Mouse (Mus musculus) lung, embryonic 15.5 days (tissue): ENCODE data around the gene Pccb. TPM values are rescaled to one million over a fixed set of nuclear protein-coding genes. Genes with fewer than 3 reads are reported as not detected.

ENCODE experiments used
- ATAC-seq: fragments of 200-750 bp; cut with Nextera tagmentation; 2 replicates; pipeline ENCODE4 v1.8.0; 2017; ENCODE audit warnings: moderate number of reproducible peaks, borderline replicate concordance; ENCODE audit not compliant: low FRiP score, low TSS enrichment; ENCODE audit errors: extremely low read depth
- H3K27ac ChIP-seq: fragments of 300-500 bp; sonication (generic); 2 replicates; pipeline ENCODE4 v1.5.1; 2015; ENCODE audit warnings: moderate library complexity, mild to moderate bottlenecking, inconsistent platforms
- H3K27me3 ChIP-seq: fragments of 300-500 bp; sonication (generic); 2 replicates; pipeline ENCODE4 v1.6.1; 2015; ENCODE audit warnings: inconsistent platforms
- H3K36me3 ChIP-seq: fragments of 300-500 bp; sonication (generic); 2 replicates; pipeline ENCODE4 v1.6.1; 2015; ENCODE audit warnings: inconsistent platforms
- H3K4me1 ChIP-seq: fragments of 300-500 bp; sonication (generic); 2 replicates; pipeline ENCODE4 v1.6.1; 2015; ENCODE audit warnings: inconsistent platforms
- H3K4me2 ChIP-seq: fragments of 300-500 bp; sonication (generic); 2 replicates; pipeline ENCODE4 v1.6.1; 2015; ENCODE audit warnings: inconsistent platforms, mild to moderate bottlenecking, moderate library complexity
- H3K4me3 ChIP-seq: fragments of 300-500 bp; sonication (generic); 2 replicates; pipeline ENCODE4 v1.5.1; 2015; ENCODE audit warnings: mild to moderate bottlenecking, inconsistent platforms
- H3K9ac ChIP-seq: fragments of 300-500 bp; sonication (generic); 2 replicates; pipeline ENCODE4 v1.6.1; 2015; ENCODE audit warnings: inconsistent platforms
- H3K9me3 ChIP-seq: fragments of 300-500 bp; sonication (generic); 2 replicates; pipeline ENCODE4 v1.6.1; 2016; ENCODE audit warnings: inconsistent platforms
- WGBS: fragments of 180-500 bp; shearing (Covaris S2); methylation state at CpG from one replicate; pipeline ENCODE4 v1.1.7; 2015; 5-methylcytosine and 5-hydroxymethylcytosine counted together
- polyA plus RNA-seq: library from polyadenylated mRNA; unstranded; fragments of >200 nt; fragmentation: Nextera tagmentation; extraction: Ambion mirVana; gene quantifications from 2 replicates; pipeline ENCODE4 v1.2.1, GENCODE M21; 2015

Pccb gene
- polyA plus RNA-seq, 1 experiment from 2014 or later, result 22.7 TPM

DNA sequence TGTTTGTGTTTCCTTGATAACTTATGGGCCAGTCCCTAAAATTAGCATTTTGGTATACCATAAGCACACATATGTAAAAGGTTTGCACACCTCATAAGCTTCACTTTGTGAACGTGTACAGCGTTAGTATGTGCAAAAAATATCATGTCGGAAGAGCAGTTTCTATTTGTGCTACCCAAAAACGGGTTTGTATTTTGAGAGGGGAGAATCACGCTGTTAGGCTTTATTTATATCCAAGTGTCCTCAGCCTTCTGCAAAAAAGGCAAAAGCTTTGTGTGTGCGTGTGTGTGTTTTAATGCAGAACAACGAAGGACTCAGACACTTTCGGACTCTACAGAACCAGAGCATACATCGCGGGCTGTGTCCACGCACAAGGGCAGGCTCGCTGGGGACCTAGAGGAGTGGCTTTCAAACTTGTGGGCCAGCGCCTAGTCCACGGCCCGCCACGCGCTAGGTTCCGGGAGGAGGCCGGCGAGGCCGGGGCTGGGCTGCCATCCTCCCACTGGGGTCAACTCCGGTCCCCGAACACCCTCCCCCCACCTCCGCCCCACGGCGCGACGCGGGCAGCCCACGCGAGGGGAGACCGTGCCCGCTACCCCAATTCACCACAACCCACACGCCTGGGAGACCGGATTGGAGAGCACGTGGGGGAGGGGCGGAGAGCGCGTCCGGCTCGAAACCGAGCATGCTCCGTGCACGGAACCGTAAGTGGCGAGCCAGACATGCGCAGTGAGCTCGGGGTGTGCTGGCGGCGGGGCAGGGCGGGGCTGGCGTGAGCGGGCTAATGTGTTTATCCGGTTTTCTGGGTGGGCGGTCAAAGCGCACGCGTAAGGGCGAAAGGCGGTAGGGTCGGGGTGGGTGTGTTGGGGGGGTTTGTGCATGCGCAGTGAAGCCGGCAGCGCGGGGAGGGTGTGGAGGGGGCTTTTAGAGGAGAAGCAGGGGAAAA lies 38.6 kb upstream of the Pccb start:
- Histone ChIP-seq H3K27ac (peak overlapping the region; percentile 99), H3K9me3 (no peaks in the 10 kb centered on the region), H3K36me3 (no peaks in the 10 kb centered on the region), H3K4me2 (peak overlapping the region; percentile 82), H3K4me1 (peaks cover 12% of the 10 kb centered on the region), H3K9ac (peak overlapping the region; percentile 94), H3K4me3 (peak overlapping the region; percentile 73), H3K27me3 (no peaks in the 10 kb centered on the region)
- ATAC-seq, result peak; percentile 94
- 1% methylated on average over 65 of the region's 65 CpGs for WGBS

DNA sequence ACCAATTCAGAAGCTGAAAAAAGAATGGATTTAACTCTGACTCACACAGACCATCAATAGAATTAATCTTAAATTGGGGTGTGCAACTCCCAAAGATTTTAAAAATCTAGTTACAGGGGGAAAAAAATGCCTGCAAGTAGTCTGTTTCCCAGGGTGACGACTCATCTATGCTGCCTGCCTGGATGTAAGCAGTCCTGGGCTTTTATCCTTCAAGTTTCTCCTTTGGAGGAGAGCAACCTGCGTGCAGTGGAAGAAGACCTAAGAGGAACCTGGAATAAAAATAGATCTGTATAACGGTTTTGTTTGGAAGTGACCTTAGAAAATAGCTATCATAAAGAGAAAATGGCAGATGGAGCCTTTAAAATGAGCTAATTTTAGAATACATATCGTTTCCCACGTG lies 37.8 kb upstream of the Pccb start:
- peak overlapping the region; percentile 82 for H3K4me2 ChIP-seq

DNA sequence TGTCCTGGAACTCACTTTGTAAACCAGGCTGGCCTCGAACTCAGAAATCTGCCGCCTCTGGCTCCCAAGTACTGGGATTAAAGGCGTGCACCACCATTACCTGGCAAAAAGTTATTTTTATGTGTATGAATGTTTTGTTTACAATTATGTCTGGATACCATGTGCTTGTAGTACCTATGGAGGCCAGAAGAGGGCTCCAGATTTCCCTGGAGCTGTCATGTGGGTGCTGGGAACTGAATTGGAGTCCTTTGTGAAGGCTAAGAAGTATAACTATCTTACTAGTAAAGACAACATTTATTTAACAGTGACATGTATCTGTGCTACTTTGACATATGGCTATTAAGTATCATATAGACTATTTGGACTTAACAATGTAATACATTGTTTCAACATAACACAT lies 35.1 kb upstream of the Pccb start:
- ATAC-seq, result no peak
- H3K9me3 ChIP-seq, result no peaks in the 10 kb centered on the region
- H3K4me2 ChIP-seq, result no peak overlapping the region
- no peak overlapping the region for H3K27ac ChIP-seq
- H3K27me3 ChIP-seq, result no peaks in the 10 kb centered on the region
- WGBS, result 93% methylated on average over 3 of the region's 3 CpGs
- no peak overlapping the region for H3K9ac ChIP-seq
- H3K36me3 ChIP-seq, result no peaks in the 10 kb centered on the region
- H3K4me1 ChIP-seq, result peaks cover 4% of the 10 kb centered on the region; the same call in 1 of the 2 replicates
- no peak overlapping the region for H3K4me3 ChIP-seq

More for the DNA sequence above, 37.8 kb upstream of the Pccb start:
- H3K36me3 ChIP-seq, result no peaks in the 10 kb centered on the region
- H3K4me1 ChIP-seq, result peaks cover 5% of the 10 kb centered on the region; the same call in 1 of the 2 replicates
- ATAC-seq, result no peak
- WGBS, result 38% methylated on average over 5 of the region's 5 CpGs
- H3K9ac ChIP-seq, result no peak overlapping the region
- no peaks in the 10 kb centered on the region for H3K27me3 ChIP-seq
- peak overlapping the region; percentile 73; the same call in 1 of the 2 replicates for H3K4me3 ChIP-seq
- no peaks in the 10 kb centered on the region for H3K9me3 ChIP-seq
- 0 out of 2 replicates have a peak overlapping the region, but pooled peaks have one; percentile 15 for H3K27ac ChIP-seq

GRCm38 (mm10) chr9:101065076-101065602 lies 30.4 kb upstream of the Pccb start:
- WGBS, result 58% methylated on average over 3 of the region's 3 CpGs
- Histone ChIP-seq H3K4me3 (no peak overlapping the region), H3K4me1 (0 out of 2 replicates have a peak, but pooled peaks cover 9% of the 10 kb centered on the region), H3K4me2 (no peak overlapping the region), H3K9me3 (no peaks in the 10 kb centered on the region), H3K9ac (no peak overlapping the region), H3K27ac (no peak overlapping the region), H3K27me3 (no peaks in the 10 kb centered on the region), H3K36me3 (no peaks in the 10 kb centered on the region)
- no peak for ATAC-seq

GRCm38 (mm10) chr9:101062253-101062780 lies 27.6 kb upstream of the Pccb start:
- 0 out of 2 replicates have a peak, but pooled peaks cover 9% of the 10 kb centered on the region for H3K4me1 ChIP-seq
- H3K4me3 ChIP-seq, result no peak overlapping the region
- H3K36me3 ChIP-seq, result no peaks in the 10 kb centered on the region
- ATAC-seq, result peak; percentile 27; the same call in 1 of the 2 replicates
- no peaks in the 10 kb centered on the region for H3K27me3 ChIP-seq
- no peak overlapping the region for H3K4me2 ChIP-seq
- no peak overlapping the region for H3K9ac ChIP-seq
- no peaks in the 10 kb centered on the region for H3K9me3 ChIP-seq
- no peak overlapping the region for H3K27ac ChIP-seq
- WGBS, result 37% methylated on average over 6 of the region's 6 CpGs

DNA sequence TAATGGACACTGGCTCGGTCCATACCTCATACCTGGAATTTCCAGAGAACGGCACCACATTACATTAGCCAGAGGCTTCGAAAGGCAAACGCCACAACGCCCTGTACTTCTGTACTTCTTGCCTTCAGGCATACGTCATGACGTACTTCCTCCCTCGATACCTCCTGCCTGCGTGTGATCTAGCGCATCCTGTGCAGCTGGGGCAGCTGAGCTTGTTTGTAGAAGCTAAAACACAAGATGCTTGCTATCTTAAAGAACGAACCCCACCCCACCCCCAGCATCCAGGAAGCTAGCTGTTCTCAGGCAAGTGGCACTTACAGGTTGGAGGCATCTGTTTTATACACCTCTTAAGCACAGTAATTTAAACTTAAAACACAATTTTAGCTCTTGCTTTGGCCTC lies 26.3 kb upstream of the Pccb start:
- H3K4me3 ChIP-seq, result no peak overlapping the region
- H3K9me3 ChIP-seq, result no peaks in the 10 kb centered on the region
- no peaks in the 10 kb centered on the region for H3K36me3 ChIP-seq
- no peak; the same call in 1 of the 2 replicates for ATAC-seq
- no peaks in the 10 kb centered on the region for H3K27me3 ChIP-seq
- no peak overlapping the region for H3K4me2 ChIP-seq
- H3K9ac ChIP-seq, result no peak overlapping the region
- 61% methylated on average over 11 of the region's 11 CpGs for WGBS
- H3K27ac ChIP-seq, result no peak overlapping the region
- 0 out of 2 replicates have a peak, but pooled peaks cover 9% of the 10 kb centered on the region for H3K4me1 ChIP-seq

- ATAC-seq, result no peak
- Histone ChIP-seq H3K9me3 (no peaks in the 10 kb centered on the region), H3K4me2 (no peak overlapping the region), H3K4me3 (no peak overlapping the region), H3K4me1 (0 out of 2 replicates have a peak, but pooled peaks cover 5% of the 10 kb centered on the region), H3K36me3 (no peaks in the 10 kb centered on the region), H3K27me3 (no peaks in the 10 kb centered on the region), H3K9ac (no peak overlapping the region), H3K27ac (no peak overlapping the region)
- 88% methylated on average over 4 of the region's 4 CpGs for WGBS
Measured at GRCm38 (mm10) chr9:101057156-101057555, 22.5 kb upstream of the Pccb start.

DNA sequence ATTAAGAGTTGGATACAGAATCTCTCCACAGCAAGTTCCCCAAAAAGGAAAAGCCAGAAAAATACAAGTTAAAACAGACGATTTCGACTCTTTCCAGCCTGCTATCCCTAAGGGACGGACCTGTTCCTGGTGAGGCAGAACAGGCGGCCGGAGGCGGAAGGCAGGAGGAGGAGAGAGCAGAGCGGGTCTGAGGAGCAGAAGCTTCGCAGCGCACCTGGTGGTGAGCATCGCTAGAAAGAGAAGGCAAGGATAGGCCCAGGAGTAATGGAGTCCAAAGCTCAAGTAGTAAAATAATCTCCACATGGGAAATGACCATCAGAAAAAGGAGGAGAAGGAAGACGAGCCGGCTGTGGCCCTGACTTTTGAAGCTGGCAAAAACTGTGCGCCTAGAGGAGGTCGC lies 18.6 kb upstream of the Pccb start:
- no peak overlapping the region for H3K4me2 ChIP-seq
- no peaks in the 10 kb centered on the region for H3K4me1 ChIP-seq
- 66% methylated on average over 14 of the region's 14 CpGs for WGBS
- ATAC-seq, result no peak
- no peak overlapping the region for H3K4me3 ChIP-seq
- H3K36me3 ChIP-seq, result no peaks in the 10 kb centered on the region
- H3K27ac ChIP-seq, result no peak overlapping the region
- H3K27me3 ChIP-seq, result no peaks in the 10 kb centered on the region
- H3K9me3 ChIP-seq, result no peaks in the 10 kb centered on the region
- H3K9ac ChIP-seq, result no peak overlapping the region

- H3K9me3 ChIP-seq, result no peaks in the 10 kb centered on the region
- H3K27ac ChIP-seq, result no peak overlapping the region
- H3K4me3 ChIP-seq, result no peak overlapping the region
- no peaks in the 10 kb centered on the region for H3K27me3 ChIP-seq
- WGBS, result 39% methylated on average over 6 of the region's 6 CpGs
- H3K36me3 ChIP-seq, result no peaks in the 10 kb centered on the region
- H3K4me2 ChIP-seq, result no peak overlapping the region
- H3K9ac ChIP-seq, result no peak overlapping the region
- ATAC-seq, result no peak
- H3K4me1 ChIP-seq, result no peaks in the 10 kb centered on the region
Measured at GRCm38 (mm10) chr9:101052691-101053090, 18.0 kb upstream of the Pccb start.

DNA sequence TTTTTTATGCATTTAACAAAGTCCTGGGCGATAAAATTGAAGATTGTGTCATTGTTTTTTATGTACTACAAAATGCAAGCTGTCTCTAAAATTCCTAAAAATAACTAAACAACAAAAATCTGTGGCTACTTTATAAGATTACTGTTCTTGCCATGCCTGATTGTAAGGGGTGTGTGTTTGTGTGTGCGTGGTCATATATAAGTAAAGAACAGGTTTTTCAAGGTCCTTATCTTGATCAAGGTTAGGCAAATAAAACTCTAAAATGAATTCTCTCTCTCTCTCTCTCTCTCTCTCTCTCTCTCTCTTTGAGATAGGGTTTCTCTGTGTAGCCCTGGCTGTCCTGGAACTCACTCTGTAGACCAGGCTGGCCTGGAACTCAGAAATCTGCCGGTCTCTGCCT lies 17.3 kb upstream of the Pccb start:
- WGBS, result 67% methylated on average over 3 of the region's 3 CpGs
- H3K4me1 ChIP-seq, result no peaks in the 10 kb centered on the region
- no peak for ATAC-seq
- no peak overlapping the region for H3K4me2 ChIP-seq
- no peak overlapping the region for H3K9ac ChIP-seq
- no peak overlapping the region for H3K27ac ChIP-seq
- H3K9me3 ChIP-seq, result no peaks in the 10 kb centered on the region
- H3K27me3 ChIP-seq, result no peaks in the 10 kb centered on the region
- H3K36me3 ChIP-seq, result no peaks in the 10 kb centered on the region
- no peak overlapping the region for H3K4me3 ChIP-seq

GRCm38 (mm10) chr9:101045710-101046338 lies 11.1 kb upstream of the Pccb start:
- H3K27ac ChIP-seq, result no peak overlapping the region
- H3K27me3 ChIP-seq, result no peaks in the 10 kb centered on the region
- H3K4me3 ChIP-seq, result no peak overlapping the region
- no peak for ATAC-seq
- peak overlapping the region; percentile 26 for H3K4me2 ChIP-seq
- H3K36me3 ChIP-seq, result no peaks in the 10 kb centered on the region
- H3K4me1 ChIP-seq, result peaks cover 12% of the 10 kb centered on the region
- WGBS, result 26% methylated on average over 15 of the region's 15 CpGs
- H3K9ac ChIP-seq, result no peak overlapping the region
- no peaks in the 10 kb centered on the region for H3K9me3 ChIP-seq
